Mouse (Mus musculus) forebrain, postnatal 0 days (tissue): ENCODE data around the gene Aff3. TPM values are rescaled to one million over a fixed set of nuclear protein-coding genes. Genes with fewer than 3 reads are reported as not detected.
"Not testable (repeated sequence)": the region's sequence is repeated elsewhere in the genome, so short reads cannot be mapped to it uniquely, and the experiment has no call there.

Experiments used
- ATAC-seq: fragments of 200-750 bp; cut with Nextera tagmentation; 2 replicates; pipeline ENCODE4 v1.8.0; 2017; ENCODE audit warnings: mild to moderate bottlenecking, moderate library complexity
- DNase-seq: peaks from one replicate; pipeline ENCODE4 v3.0.0-alpha.2; 2015
- H3K27ac ChIP-seq: fragments of 300-500 bp; sonication (generic); 2 replicates; pipeline ENCODE4 v1.5.1; 2014; ENCODE audit warnings: low read depth, mild to moderate bottlenecking, antibody characterized with exemption, low read length, moderate library complexity, mixed read lengths
- H3K27me3 ChIP-seq: fragments of 300-500 bp; sonication (generic); 2 replicates; pipeline ENCODE4 v1.6.1; 2014; ENCODE audit warnings: mild to moderate bottlenecking, low read length, mixed read lengths; ENCODE audit not compliant: insufficient read depth
- H3K36me3 ChIP-seq: fragments of 300-500 bp; sonication (generic); 2 replicates; pipeline ENCODE4 v1.6.1; 2014; ENCODE audit warnings: mild to moderate bottlenecking, moderate library complexity; ENCODE audit not compliant: insufficient read depth
- H3K4me1 ChIP-seq: fragments of 300-500 bp; sonication (generic); 2 replicates; pipeline ENCODE4 v1.6.1; 2014; ENCODE audit warnings: antibody characterized with exemption; ENCODE audit not compliant: insufficient read depth
- H3K4me2 ChIP-seq: fragments of 300-500 bp; sonication (generic); 2 replicates; pipeline ENCODE4 v1.6.1; 2014; ENCODE audit warnings: low read depth, mild to moderate bottlenecking, moderate library complexity
- H3K4me3 ChIP-seq: fragments of 300-500 bp; sonication (generic); 2 replicates; pipeline ENCODE4 v1.5.1; 2014; ENCODE audit warnings: low read depth, low read length, mixed read lengths
- H3K9ac ChIP-seq: fragments of 300-500 bp; sonication (generic); 2 replicates; pipeline ENCODE4 v1.6.1; 2014; ENCODE audit warnings: mild to moderate bottlenecking
- H3K9me3 ChIP-seq: fragments of 300-500 bp; sonication (generic); 2 replicates; pipeline ENCODE4 v1.6.1; 2016; ENCODE audit warnings: low read length
- CTCF ChIP-seq: sonication (generic); IDR thresholded peaks from 2 replicates; pipeline ENCODE4 v1.5.1; 2016; ENCODE audit warnings: antibody characterized with exemption, control low read depth, low read depth
- WGBS: fragments of 180-500 bp; shearing (Covaris S2); extraction: QIAGEN DNeasy Blood & Tissue Kit; methylation state at CpG from one replicate; pipeline ENCODE4 v1.1.7; 2014; 5-methylcytosine and 5-hydroxymethylcytosine counted together
- polyA plus RNA-seq: library from polyadenylated mRNA; unstranded; fragments of >200 nt; fragmentation: Nextera tagmentation; extraction: Ambion mirVana; gene quantifications from 2 replicates; pipeline ENCODE4 v1.2.1, GENCODE M21; 2015
- total RNA-seq: library from RNA; depleted of rRNA; stranded (reverse); fragments of >200 nt; gene quantifications from 2 replicates; pipeline ENCODE4 v1.2.3, GENCODE M21; 2014

Aff3 gene
- total and polyA plus RNA-seq, 2 experiments from 2014 or later: 21.8 to 102 TPM

DNA sequence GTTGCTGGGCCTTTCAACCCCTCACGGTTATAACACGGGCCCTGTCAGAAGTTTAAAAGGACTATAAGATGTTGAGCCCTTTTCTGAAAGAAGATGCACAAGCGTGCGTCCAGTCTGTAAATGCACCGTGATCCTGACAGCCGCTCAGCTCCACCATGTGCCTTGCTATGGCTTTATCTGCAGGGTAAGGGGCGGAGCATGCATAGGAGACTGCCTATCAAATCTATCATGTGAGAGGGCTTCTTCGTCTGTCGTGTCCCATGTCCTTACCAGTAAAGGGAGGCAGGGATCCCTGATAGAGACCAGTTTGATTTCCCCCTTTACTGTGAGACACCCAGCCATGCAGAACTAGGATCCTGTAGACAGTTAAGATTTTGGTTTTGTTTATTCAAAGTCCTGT is 222.3 kb downstream of the Aff3 start:
- H3K4me3 ChIP-seq: no peak overlapping the region
- no peak for TF ChIP-seq CTCF
- WGBS: 83% methylated on average over 9 of the region's 9 CpGs

DNA sequence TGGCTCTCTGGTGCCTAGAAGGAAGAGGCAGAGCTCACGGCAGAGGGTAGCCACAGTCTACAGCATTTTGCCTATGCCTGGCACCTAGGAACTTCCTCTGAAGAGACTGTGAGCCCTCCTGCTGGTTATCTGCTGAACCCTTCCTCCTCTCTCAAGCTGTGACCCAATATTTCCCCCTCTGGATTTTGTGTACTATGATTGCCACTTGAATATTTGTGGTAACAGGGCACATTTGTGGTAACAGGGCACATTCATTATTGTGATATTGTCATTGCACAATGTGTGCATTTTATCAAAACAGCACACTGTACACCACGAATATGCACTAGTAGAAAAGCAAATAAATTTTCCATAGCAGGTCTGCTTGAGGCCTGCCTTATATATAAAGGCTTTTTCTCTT is 223.0 kb downstream of the Aff3 start:
- TF ChIP-seq CTCF: no peak
- no peak for DNase-seq
- WGBS: 50% methylated on average over 2 of the region's 2 CpGs

More for the DNA sequence above, 222.3 kb downstream of the Aff3 start:
- Histone ChIP-seq H3K9ac (no peak overlapping the region), H3K27me3 (no peaks in the 10 kb centered on the region), H3K36me3 (no peaks in the 10 kb centered on the region), H3K9me3 (no peaks in the 10 kb centered on the region), H3K4me1 (peaks cover 23% of the 10 kb centered on the region), H3K27ac (no peak overlapping the region), H3K4me2 (no peak overlapping the region)
- ATAC-seq (no peak), DNase-seq (no peak)

DNA sequence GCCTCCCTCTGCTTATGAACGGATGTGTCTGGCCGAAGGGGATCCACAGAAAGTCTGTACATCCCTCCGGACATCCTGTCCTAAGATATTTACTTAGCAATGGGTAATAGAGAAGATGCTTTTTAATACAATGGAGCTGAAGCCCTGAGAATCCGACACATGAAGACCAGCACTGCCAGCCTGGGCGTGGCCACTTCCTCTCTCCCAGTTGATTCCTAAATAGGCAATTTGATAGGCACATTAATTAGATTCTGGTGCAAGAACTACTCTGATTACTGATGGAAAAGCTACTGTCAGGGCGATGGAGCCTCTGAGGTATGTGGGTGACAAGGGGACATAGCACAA is 224.3 kb downstream of the Aff3 start:
- WGBS: 61% methylated on average over 6 of the region's 6 CpGs
- no peak overlapping the region for H3K4me3 ChIP-seq
- peaks cover 26% of the 10 kb centered on the region for H3K4me1 ChIP-seq
- peak overlapping the region; percentile 72; the same call in 1 of the 2 replicates for H3K27ac ChIP-seq
- ATAC-seq (no peak), DNase-seq (no peak)
- H3K9me3 ChIP-seq: no peaks in the 10 kb centered on the region
- no peak overlapping the region for H3K4me2 ChIP-seq
- H3K27me3 ChIP-seq: no peaks in the 10 kb centered on the region
- no peaks in the 10 kb centered on the region for H3K36me3 ChIP-seq
- H3K9ac ChIP-seq: no peak overlapping the region
- TF ChIP-seq CTCF: no peak

More for the DNA sequence above, 223.0 kb downstream of the Aff3 start:
- no peak overlapping the region for H3K4me3 ChIP-seq
- no peak overlapping the region for H3K27ac ChIP-seq
- ATAC-seq: no peak
- H3K36me3 ChIP-seq: no peaks in the 10 kb centered on the region
- no peaks in the 10 kb centered on the region for H3K9me3 ChIP-seq
- no peak overlapping the region for H3K4me2 ChIP-seq
- H3K27me3 ChIP-seq: no peaks in the 10 kb centered on the region
- no peak overlapping the region for H3K9ac ChIP-seq
- peaks cover 23% of the 10 kb centered on the region for H3K4me1 ChIP-seq

DNA sequence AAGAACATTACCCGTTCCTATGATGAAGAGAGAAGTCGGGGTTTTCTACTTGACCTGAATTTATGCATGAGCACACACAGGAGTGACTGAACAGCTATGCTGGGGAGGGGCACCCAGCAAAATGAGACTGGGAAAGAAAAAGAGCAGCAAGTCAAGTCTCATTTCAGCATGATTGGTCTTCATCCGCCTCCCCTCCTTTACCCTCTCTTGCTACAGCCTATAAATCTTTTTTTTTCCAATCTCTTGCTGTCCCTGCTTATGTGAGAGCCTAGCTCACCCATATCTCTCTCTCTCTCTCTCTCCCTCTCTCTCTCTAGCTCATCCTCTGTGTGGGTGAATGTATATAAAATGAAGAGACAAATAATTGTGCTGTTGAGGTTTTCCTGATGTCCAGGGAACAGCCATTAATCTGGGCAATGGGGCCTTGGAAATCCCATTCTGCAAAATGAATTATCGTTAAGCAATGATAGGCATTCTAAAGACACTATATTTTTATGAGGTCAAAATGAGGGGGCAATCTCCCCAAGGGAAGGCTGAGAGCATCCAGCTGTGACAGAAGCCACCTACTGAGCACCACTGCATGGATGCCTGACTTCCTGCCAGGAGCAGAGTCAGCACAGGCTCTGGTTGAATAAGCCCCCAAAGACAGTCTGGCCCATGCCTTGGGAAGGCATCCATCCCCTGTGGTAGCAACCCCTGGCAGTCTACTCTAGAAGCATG is 224.8 kb downstream of the Aff3 start:
- H3K4me3 ChIP-seq: no peak overlapping the region
- DNase-seq (peak; percentile 62), ATAC-seq (peak; percentile 30)
- no peaks in the 10 kb centered on the region for H3K36me3 ChIP-seq
- peak overlapping the region; percentile 72 for H3K27ac ChIP-seq
- 27% methylated on average over 4 of the region's 4 CpGs for WGBS
- no peak overlapping the region for H3K9ac ChIP-seq
- H3K4me2 ChIP-seq: no peak overlapping the region
- no peaks in the 10 kb centered on the region for H3K27me3 ChIP-seq
- H3K4me1 ChIP-seq: peaks cover 25% of the 10 kb centered on the region
- no peak for TF ChIP-seq CTCF
- H3K9me3 ChIP-seq: no peaks in the 10 kb centered on the region

DNA sequence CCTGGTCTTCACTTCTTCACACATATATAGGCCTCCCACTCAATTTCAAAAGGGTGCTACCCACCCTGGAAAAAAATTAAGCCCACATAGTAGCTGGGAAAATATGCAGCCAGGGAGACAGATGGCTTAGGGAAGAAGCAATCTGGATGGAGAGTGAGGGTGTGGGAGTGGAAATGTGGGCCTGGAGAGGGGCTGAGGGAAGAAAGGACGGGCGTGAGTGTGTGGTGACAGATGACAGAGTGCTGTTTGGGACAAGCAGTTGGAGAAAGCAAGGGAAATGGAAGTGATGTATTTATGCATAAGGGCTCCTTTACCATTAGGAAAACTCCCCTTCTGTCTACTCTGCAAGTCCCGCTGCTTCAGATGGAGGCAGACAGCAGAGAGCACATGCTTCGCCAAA is 226.3 kb downstream of the Aff3 start:
- peak overlapping the region; percentile 72 for H3K27ac ChIP-seq
- H3K4me1 ChIP-seq: peaks cover 25% of the 10 kb centered on the region
- WGBS: 18% methylated on average over 4 of the region's 4 CpGs
- ATAC-seq (peak; percentile 93), DNase-seq (peak; percentile 90)
- H3K27me3 ChIP-seq: no peaks in the 10 kb centered on the region
- peak overlapping the region; percentile 17; the same call in 1 of the 2 replicates for H3K4me2 ChIP-seq
- H3K9ac ChIP-seq: no peak overlapping the region
- no peak overlapping the region for H3K4me3 ChIP-seq
- no peaks in the 10 kb centered on the region for H3K36me3 ChIP-seq
- no peaks in the 10 kb centered on the region for H3K9me3 ChIP-seq
- TF ChIP-seq CTCF: no peak

DNA sequence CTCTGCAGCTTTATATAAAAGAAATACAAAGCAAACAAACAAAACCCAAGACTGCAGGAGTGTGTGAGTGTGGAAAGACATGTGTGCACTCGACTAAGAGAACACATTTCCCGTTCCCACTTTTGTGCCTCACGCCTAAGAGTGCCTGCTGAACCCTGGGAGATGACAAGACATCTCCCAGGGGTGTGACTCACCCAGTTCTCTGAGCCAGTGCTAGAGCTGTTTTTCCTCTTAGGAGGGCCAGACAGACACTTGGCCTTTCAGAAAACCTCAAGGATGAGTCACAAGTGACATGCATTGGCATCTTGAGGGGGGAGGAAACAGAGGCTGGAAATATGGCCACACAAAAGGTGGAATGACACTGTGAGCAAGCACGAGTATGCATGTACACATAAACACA is 227.1 kb downstream of the Aff3 start:
- Histone ChIP-seq H3K9me3 (no peaks in the 10 kb centered on the region), H3K4me2 (no peak overlapping the region), H3K27ac (peak overlapping the region; percentile 72), H3K4me1 (peaks cover 25% of the 10 kb centered on the region), H3K9ac (no peak overlapping the region), H3K36me3 (no peaks in the 10 kb centered on the region), H3K4me3 (no peak overlapping the region), H3K27me3 (no peaks in the 10 kb centered on the region)
- peak; percentile 22 for DNase-seq
- TF ChIP-seq CTCF: no peak
- ATAC-seq: no peak
- 54% methylated on average over 4 of the region's 4 CpGs for WGBS

DNA sequence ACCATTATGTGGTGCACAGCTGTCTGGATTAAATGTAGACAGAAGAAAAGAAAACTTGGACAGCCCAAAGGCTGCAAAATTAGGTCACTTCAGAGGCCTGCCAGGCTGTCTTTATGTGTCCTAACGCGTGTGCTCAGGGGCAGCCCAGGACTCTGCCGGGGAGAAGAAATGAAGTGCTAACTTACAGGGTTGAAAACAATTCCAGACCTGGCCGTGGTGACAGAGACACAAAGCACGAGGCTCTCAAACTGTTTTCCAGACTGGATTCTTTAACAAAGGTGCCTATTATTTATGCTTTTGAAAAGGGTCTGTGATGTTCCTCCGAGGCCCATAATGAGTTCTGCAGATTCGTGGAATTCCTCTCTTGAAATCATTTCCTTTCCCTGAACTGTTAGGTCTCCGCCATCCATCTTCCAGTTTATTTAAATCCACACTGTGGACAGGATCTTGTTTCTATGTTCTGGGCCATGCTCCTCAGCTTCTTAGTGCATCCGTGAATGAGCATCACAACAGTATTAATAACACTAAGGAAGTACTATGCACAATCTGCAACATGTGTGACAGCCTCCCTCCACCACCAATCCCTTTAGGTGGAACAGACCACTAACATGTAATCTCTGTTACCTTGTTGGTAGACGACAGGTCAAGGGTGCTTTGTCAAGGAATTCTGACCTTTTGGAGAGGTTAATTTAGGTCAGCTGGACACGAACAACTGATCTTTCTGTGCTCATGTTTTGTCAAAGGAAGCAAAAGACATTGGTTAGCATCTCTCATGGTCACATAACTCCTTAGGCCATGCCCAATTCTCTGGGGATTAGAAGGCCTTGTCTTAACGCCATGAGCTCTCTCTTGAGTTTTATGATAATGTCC is 228.0 kb downstream of the Aff3 start:
- Histone ChIP-seq H3K4me2 (no peak overlapping the region), H3K4me1 (peaks cover 25% of the 10 kb centered on the region), H3K27ac (no peak overlapping the region), H3K4me3 (no peak overlapping the region), H3K27me3 (no peaks in the 10 kb centered on the region), H3K9me3 (no peaks in the 10 kb centered on the region), H3K36me3 (no peaks in the 10 kb centered on the region), H3K9ac (no peak overlapping the region)
- no peak for TF ChIP-seq CTCF
- ATAC-seq (no peak), DNase-seq (peak; percentile 19)
- 35% methylated on average over 12 of the region's 12 CpGs for WGBS

DNA sequence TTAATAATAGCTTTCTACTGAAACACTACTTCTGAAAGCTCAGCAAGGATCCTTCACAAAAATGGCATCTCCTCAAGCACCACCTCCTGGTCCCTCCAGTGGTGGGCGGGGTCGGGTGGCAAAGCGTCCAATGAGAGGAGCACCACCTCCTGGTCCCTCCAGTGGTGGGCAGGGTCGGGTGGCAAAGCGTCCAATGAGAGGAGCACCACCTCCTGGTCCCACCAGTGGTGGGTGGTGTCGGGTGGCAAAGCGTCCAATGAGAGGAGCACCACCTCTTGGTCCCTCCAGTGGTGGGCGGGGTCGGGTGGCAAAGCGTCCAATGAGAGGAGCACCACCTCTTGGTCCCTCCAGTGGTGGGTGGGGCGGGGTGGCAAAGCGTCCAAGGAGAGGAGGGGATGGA is 234.4 kb downstream of the Aff3 start:
- H3K4me2 ChIP-seq, H3K9ac ChIP-seq, H3K4me3 ChIP-seq, DNase-seq, H3K36me3 ChIP-seq, H3K27ac ChIP-seq, H3K9me3 ChIP-seq, ATAC-seq, H3K27me3 ChIP-seq, H3K4me1 ChIP-seq: not testable (repeated sequence)
- over 99% methylated on average over 12 of the region's 12 CpGs for WGBS
